Mouse (Mus musculus) right cerebral cortex, postnatal 25 days (tissue): Measurements from ENCODE around the gene Dmrtc1a.
"Not testable (repeated sequence)": the region's sequence is repeated elsewhere in the genome, so short reads cannot be mapped to it uniquely, and the experiment has no call there.

Experiments
- DNase-seq: peaks from one replicate; pipeline ENCODE4 v3.0.0; 2022

Dmrtc1a gene

DNA sequence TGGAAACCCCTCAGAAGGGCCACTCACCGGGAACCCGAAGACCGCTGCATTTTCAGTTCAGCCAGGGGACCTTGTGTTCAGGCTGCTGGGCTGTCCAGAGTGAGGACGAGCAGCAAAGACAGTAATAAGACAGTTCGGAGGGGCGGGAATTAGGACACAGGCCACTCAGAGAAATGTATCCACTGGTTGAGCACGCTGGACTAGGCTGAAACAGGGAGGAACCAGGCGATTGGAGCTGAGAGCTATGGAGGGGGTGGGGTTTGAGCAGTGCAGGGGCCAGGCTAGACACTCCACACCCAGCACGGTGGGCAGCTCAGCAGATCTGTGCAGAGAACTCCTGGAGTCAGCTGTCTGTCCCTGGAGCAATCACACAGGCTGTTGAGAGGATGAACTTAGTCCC, at the start of gene Dmrtc1a, which contains the start of gene 1700011M02Rik:
TSS of gene Dmrtc1a (minus strand) at position 101 of the 400 bp plus-strand sequence.
TSS of gene 1700011M02Rik (plus strand) at position 319 of the 400 bp plus-strand sequence.
- not testable (repeated sequence) for DNase-seq

DNA sequence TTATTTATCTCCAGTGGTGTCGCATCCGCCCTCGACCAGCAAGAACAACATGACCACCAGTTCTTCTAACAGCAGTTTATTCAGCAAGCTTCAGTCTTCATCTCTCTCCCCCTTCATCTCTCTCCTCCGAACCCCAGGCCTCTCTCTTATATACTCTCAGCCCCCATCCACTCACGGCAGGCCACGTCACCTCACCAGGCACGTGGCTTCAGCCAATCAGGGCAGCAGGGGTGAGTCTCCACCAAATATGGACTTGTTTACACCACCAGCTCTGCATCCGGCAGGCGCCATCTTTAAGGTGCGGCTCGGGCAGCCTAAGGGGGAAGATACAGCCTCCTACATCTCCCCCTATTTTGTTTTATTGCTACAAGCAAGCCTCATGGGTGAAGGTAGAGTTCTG, 41.6 kb upstream of the Dmrtc1a start:
- DNase-seq, result not testable (repeated sequence)

DNA sequence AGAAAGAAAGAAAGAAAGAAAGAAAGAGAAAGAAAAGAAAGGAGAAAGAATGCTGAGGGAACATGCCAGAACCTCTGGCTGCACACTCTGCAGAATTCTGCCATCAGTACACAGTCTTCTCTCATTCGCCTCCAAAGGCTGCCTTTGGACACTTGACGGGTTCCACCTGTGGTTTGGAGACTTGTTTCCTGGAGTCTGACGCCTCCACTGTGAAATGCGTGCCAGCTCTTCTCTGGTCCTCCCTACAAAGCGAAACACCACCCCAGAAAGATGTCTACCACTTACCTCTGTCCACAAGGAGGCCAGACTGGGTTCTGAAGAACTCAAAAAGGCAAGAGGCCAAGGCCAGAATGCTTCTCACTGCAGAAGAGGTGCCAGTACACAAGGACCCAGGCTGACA, 28.3 kb upstream of the Dmrtc1a start:
- no peak for DNase-seq

DNA sequence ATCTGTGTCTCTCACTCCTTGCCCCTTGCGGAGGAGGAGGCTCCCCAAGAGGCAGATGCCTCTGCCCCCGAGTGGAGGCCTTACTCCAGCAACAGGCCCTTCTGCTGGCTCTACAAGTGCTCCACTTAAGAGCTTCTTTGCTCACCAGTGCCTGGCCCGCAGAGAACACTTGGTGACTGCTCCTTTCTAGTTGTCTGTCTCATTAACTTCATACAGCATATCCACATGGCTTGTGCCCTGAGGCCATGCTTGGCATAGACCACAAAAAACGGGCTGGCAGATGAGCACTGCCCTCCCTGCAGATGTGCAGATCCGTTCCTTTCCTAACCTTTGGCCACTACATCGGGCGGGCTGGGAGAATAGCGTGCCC, 25.9 kb upstream of the Dmrtc1a start:
- no peak for DNase-seq

DNA sequence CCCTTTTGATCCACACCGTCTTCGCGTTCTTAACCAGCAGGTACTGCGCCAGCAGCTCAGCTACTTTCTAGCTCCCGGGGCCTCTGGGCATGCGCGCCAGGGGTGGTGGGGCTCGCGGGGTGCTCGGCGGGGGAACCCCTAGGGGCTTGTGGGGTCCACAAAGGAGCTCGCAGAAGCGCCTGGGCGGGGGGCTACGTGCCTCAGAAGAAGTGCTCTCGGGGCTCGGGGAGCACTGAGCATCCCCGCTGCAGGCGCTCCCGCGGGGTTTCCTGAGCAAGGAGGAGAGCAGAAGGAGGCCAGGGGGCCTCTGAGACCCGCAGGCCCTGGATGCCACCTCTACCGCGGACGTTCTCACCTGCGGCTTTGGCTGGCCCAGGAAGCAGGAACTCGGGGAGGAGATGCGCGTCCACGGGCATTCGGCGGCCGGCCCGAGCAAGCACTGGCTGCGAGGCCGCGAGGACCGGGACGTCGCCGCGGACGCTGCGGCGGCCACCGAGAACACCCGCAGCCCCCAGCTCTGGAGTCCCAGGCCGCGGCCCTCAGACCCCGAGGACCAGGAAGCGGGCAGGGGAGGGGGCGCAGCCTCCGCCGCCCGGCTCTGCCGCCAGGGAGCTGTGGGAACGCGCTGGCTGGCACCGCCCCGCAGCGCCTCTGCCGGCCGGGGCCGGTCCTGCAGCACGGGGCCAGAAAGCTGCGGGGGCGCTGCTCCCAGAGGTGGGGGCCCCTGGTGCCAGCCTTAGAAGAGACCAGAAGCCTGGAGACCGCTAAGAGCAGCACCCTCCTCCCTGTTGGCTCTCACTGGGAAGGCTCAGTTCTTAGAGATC, 25.3 kb upstream of the Dmrtc1a start:
- DNase-seq, result peak; percentile 73

DNA sequence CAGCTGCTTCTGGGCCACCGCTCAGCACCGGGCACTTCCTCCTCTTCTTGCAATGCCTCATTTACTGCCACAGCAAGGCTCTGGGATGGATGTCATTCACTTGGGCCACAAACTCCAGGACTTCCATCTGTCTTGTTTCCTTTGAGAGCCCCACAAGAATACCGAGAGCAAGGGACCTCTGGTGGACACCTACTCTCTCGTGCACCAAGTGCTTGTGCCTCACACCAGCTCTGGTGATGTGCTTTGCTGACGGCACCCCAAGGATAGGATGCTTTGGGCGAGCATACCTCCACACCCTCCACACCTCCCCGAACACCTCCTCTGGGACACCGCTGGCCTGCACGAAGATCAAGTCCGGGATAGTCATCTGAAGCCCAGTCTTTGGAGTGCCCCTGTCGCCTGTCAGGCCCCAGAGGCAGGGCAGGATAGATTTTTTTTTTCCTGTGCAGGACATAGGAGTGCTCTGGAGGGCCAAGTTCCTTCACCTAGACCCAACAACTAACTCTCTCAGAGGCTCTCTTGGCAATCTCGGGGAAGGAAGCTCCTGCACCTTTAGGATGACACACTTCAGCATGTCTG, 24.6 kb upstream of the Dmrtc1a start:
- peak; percentile 7 for DNase-seq

DNA sequence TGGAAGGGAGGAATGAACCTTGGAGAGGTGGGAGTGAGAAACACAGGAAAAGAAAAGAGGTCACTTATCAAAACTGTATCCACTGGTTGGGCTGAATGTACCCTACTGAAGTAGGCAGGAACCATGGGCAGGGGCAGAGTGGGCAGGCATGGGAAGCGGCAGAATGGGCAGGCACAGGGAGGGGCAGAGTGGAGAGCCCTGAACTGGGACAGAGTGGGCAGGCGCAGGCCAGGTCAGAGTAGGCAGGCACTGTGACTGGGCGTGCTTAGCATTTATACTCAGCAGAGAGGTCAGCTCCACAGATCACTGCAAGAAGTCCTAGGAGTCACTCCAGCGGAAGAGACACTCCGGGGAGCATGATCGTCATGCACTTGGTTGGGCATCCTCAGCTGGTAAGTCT, 19.6 kb upstream of the Dmrtc1a start, which contains the start of gene 1700018G05Rik:
TSS of gene 1700018G05Rik (plus strand) at position 301 of the 400 bp plus-strand sequence.
- DNase-seq, result not testable (repeated sequence)

DNA sequence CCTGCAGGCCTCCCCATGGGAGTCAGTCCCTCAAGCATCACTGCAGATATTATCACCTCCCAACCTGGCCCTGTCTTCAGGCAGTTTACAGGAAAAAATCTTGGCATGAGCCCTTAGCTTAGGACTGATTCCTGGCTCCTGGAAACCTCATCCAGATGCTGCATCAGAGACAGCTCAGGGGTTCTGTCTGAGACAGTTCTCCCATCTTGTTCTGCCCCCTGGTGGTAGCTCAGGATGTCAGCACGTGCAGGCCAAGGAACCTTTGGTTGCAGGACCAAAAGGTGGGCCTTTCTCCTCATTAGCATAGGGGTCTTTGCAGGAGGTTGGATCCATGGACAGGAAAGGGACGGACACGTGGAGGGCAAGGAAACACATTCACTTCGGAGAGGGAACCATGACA, 18.2 kb upstream of the Dmrtc1a start:
- DNase-seq, result peak; percentile 42

DNA sequence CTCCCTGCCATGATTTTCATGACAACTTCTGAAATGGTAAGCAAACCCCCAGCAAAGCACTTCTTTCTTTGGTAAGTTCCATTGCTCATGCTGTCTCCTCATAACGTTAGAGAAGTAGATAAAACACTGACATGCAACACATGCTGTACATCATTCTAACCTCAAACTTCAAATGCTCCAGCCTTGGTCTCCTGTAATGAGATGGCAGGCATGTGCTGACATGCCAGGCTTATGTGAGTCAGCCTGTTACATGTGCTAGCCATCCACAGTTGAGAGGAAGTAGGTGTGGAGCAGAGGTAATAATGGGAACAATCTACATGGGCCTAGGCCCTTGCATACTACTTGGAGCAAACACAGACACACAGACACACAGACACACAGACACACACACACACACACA, 6.3 kb upstream of the Dmrtc1a start:
- DNase-seq, result not testable (repeated sequence)

DNA sequence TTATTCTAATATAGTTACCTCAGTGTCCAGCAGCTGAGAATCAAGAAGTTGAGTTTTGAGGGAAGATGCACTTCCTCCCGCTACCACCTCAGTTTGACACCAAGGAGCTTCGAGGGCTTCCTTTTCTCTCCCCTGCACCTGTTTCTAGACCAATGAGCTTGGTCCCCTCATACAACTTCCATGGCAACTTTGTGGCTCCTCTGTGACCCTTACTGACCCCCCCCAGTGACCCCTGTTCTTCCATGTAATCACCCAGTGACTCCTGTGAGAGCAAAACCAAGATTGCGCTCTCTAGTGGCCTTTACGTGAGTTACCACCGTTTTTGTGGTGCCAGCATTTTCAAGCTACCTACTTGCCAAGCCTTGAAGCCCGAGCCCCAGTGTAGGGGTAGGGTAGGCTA, 40.6 kb downstream of the Dmrtc1a start, which contains the start of gene 1700031F05Rik:
TSS of gene 1700031F05Rik (minus strand) at position 101 of the 400 bp plus-strand sequence.
- no peak for DNase-seq

DNA sequence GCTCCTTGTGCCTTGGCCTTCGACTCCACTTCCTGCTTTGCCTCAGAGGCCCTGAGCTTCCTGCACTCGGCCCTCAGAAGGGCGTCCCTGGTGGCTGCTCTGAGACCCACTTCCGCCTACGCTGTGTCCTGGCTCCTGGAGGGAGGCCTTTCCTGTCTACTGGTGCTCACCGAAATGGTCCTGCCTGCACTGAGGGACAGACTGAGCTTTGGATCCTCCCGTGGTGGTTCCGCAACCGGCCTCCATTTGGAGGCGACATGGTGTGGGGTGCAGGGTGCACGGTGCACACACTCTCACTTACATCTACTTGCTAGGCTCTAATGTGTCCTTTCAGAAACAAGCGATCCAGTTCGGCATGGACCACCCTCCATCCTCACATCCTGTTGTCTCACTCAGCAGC, 54.0 kb downstream of the Dmrtc1a start, which contains the start of gene Dmrtc1c2:
TSS of gene Dmrtc1c2 (minus strand) at position 101 of the 400 bp plus-strand sequence.
- not testable (repeated sequence) for DNase-seq
